Mouse (Mus musculus) thymus, adult 2 months (tissue): ENCODE measurements around the gene Cuedc2.

Source experiments
- CTCF ChIP-seq: fragments of 200-500 bp; IDR thresholded peaks from 2 replicates; pipeline ENCODE4 v1.5.1; 2012; ENCODE audit warnings: mild to moderate bottlenecking, control low read depth, low read length, moderate library complexity, borderline replicate concordance; ENCODE audit not compliant: control insufficient read depth, poor library complexity, insufficient read depth; ENCODE audit errors: extremely low read depth
- POLR2A ChIP-seq: fragments of 200-500 bp; IDR thresholded peaks from 2 replicates; pipeline ENCODE4 v1.6.1; 2012; ENCODE audit warnings: mild to moderate bottlenecking, low read length, control low read depth, moderate library complexity; ENCODE audit not compliant: control insufficient read depth, poor library complexity, insufficient read depth; ENCODE audit errors: extremely low read depth

- TF ChIP-seq POLR2A = no peak
- TF ChIP-seq CTCF = no peak
Observed at GRCm38 (mm10) chr19:46347146-46347545, 8.6 kb upstream of the Cuedc2 start.
